Mouse (Mus musculus) brain, embryonic 14.5 days (tissue): ENCODE measurements at regions not wholly inside any gene's neighbourhood (a gene's known extent, or its start where the extent isn't known, plus 50 kb on each side); places are given as distances from the start of the nearest gene placed in this dataset.

ENCODE experiments used
- DNase-seq: peaks from one replicate; pipeline ENCODE4 v3.0.0-alpha.2; 2011; ENCODE audit warnings: low read depth
- CTCF ChIP-seq: fragments of 200-500 bp; IDR thresholded peaks from 2 replicates; pipeline ENCODE4 v1.5.1; 2012; ENCODE audit warnings: inconsistent platforms, mild to moderate bottlenecking, moderate library complexity, borderline replicate concordance; ENCODE audit not compliant: insufficient read depth, insufficient read length; ENCODE audit errors: extremely low read depth
- POLR2A ChIP-seq: fragments of 200-500 bp; IDR thresholded peaks from 2 replicates; pipeline ENCODE4 v1.6.1; 2012; ENCODE audit warnings: mild to moderate bottlenecking, inconsistent platforms, borderline replicate concordance; ENCODE audit not compliant: poor library complexity, insufficient read depth, insufficient read length, severe bottlenecking; ENCODE audit errors: extremely low read depth

- TF ChIP-seq POLR2A, result no peak
- TF ChIP-seq CTCF, result no peak
- DNase-seq, result no peak
These were observed 239.9 kb downstream of the Rbm26 start for GRCm38 (mm10) chr14:104937083-104937864.

- TF ChIP-seq POLR2A, result no peak
- TF ChIP-seq CTCF, result no peak
- DNase-seq, result no peak
These were observed 241.2 kb downstream of the Rbm26 start for GRCm38 (mm10) chr14:104935956-104936355.

GRCm38 (mm10) chr14:104905706-104906105 is 271.4 kb downstream of the Rbm26 start:
- no peak for DNase-seq
- no peak for TF ChIP-seq POLR2A
- no peak for TF ChIP-seq CTCF

GRCm38 (mm10) chr14:104902120-104903027 is 274.8 kb downstream of the Rbm26 start:
- no peak for TF ChIP-seq POLR2A
- no peak for TF ChIP-seq CTCF
- peak; percentile 43 for DNase-seq

- no peak for DNase-seq
These were observed 276.1 kb downstream of the Rbm26 start for GRCm38 (mm10) chr14:104901072-104901471.

GRCm38 (mm10) chr14:104871203-104871602 is 305.9 kb downstream of the Rbm26 start:
- peak; percentile 7 for DNase-seq
- no peak for TF ChIP-seq POLR2A
- TF ChIP-seq CTCF, result no peak

More at GRCm38 (mm10) chr14:104901072-104901471, 276.1 kb downstream of the Rbm26 start:
- TF ChIP-seq CTCF (no peak), POLR2A (no peak)

GRCm38 (mm10) chr14:104867540-104867939 is 309.6 kb downstream of the Rbm26 start:
- TF ChIP-seq POLR2A (no peak), CTCF (no peak)
- no peak for DNase-seq

GRCm38 (mm10) chr14:104863881-104864280 is 313.2 kb downstream of the Rbm26 start:
- TF ChIP-seq POLR2A, result no peak
- no peak for TF ChIP-seq CTCF
- peak; percentile 69 for DNase-seq

GRCm38 (mm10) chr14:104855913-104856312 is 321.2 kb downstream of the Rbm26 start:
- DNase-seq, result no peak
- TF ChIP-seq POLR2A (no peak), CTCF (no peak)

GRCm38 (mm10) chr14:104849274-104849673 is 326.8 kb upstream of the Rnf219 start:
- no peak for DNase-seq
- TF ChIP-seq CTCF (no peak), POLR2A (no peak)

GRCm38 (mm10) chr14:104827404-104827803 is 305.0 kb upstream of the Rnf219 start:
- no peak for TF ChIP-seq POLR2A
- TF ChIP-seq CTCF, result no peak

More at GRCm38 (mm10) chr14:104827404-104827803, 305.0 kb upstream of the Rnf219 start:
- DNase-seq, result peak; percentile 58
